Mouse (Mus musculus): ENCODE measurements around the gene Fyb.

- TF ChIP-seq CTCF (IDR thresholded peaks at IDR 0.05; ENCODE audit: borderline replicate concordance, extremely low read depth, insufficient read depth, insufficient read length) (no peak), POLR2A (IDR thresholded peaks at IDR 0.05; ENCODE audit: borderline replicate concordance, extremely low read depth, insufficient read depth, insufficient read length, poor library complexity, severe bottlenecking) (no peak)
Observed at GRCm38 (mm10) chr15:6598626-6599025, 76.0 kb downstream of the Fyb start.

Measured in brain, embryonic 14.5 days (tissue).